Mouse (Mus musculus): ENCODE data around the gene Psmg1.
"Not testable (repeated sequence)": the region's sequence is repeated elsewhere in the genome, so short reads cannot be mapped to it uniquely, and the experiment has no call there.

- not testable (repeated sequence) for TF ChIP-seq CTCF (IDR thresholded peaks at IDR 0.05; ENCODE audit: control insufficient read depth, insufficient read depth, insufficient read length); MAX (IDR thresholded peaks at IDR 0.05); USF1 (IDR thresholded peaks at IDR 0.05; ENCODE audit: low read depth); MYOG (IDR thresholded peaks at IDR 0.05; ENCODE audit: control insufficient read depth, extremely low read depth, insufficient read length); MYOD1 (IDR thresholded peaks at IDR 0.05; ENCODE audit: control insufficient read depth, insufficient read length, low read depth)
Observed at GRCm38 (mm10) chr16:95960689-95961088, 30.1 kb downstream of the Psmg1 start.

Data from C2C12 (cell line).